Mouse (Mus musculus) stomach, postnatal 0 days (tissue): ENCODE data around the gene Tmem220.

Experiments used
- CTCF ChIP-seq: IDR thresholded peaks from 2 replicates; pipeline ENCODE4 v1.5.1; 2016; ENCODE audit warnings: antibody characterized with exemption, low read depth, mild to moderate bottlenecking, moderate library complexity
- EP300 ChIP-seq: optimal IDR thresholded peaks from 2 replicates; pipeline ENCODE3; 2016; ENCODE audit warnings: antibody characterized with exemption

DNA sequence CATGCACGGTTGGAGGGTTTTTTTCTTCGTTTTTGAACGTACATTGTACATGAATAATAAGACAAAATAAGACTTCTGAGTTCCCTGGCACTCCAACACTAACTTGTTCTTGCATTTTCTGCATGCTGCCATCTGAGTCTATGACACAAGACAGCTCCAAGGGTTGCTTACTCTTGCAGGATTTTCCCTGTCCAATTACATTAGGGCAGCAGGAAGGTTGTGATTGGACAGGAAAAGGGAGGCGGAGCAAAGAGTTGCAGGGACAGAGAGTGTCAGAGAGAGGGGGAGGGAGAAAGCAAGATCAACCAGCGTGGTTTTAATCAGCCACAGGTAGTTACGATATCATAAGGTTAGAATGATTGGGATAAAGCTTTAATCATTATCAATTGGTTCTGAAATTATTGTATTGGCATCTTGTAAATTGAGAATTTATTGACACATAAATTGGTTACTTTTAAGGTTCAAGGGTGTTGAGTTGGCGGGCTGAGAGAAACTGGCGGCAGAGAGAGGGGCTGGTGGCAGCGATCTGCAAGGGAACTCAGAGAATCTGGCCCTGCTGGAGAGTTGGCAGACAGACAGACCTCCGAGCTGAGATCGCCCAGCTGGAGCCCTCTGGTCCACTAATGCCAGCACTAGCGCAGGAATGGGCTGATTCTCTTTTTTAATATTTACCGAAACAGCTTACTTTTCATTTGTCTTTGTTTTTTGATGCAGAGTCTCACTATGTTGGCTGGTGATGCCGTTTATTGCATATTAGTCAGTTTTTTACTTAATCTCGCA lies 43.4 kb upstream of the Tmem220 start:
- TF ChIP-seq CTCF (no peak), EP300 (no peak)
